Mouse (Mus musculus): ENCODE measurements at regions not wholly inside any gene's neighbourhood (a gene's known extent, or its start where the extent isn't known, plus 50 kb on each side); places are given as distances from the start of the nearest gene placed in this dataset.

DNA sequence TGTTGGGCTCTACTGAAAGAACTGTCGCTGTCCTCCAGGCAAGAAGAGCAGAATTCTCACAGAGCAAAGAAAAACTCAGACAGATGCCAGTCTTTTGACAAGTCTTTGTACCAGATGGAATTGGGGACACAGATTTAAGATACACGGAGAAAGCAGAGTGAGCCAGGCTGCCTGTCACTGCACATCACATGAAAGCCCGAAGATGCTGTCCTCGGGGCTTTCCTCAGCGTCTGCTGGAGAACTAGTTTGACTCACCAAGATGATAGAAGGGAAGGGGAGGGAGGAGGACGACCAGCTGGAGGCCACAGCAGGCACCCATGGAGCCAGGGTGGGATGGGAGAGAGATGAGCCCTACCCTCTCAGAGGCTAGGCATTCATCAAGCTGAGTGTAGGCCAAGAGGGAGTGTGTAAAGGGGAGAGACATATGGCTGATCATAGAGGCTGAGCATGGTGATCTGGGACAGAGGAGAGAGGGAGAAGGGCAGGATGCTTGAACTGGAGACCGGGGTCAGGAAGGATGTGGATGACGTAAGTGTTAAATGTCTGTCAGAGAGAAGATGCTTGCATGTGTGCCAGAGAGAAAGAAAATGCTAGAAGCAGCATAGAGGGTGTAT lies 600.7 kb downstream of the Tbc1d22a start:
- ATAC-seq, result no peak
- no peak overlapping the region for H3K4me2 ChIP-seq
- H3K9ac ChIP-seq, result no peak overlapping the region
- no peaks in the 10 kb centered on the region for H3K4me1 ChIP-seq
- H3K27me3 ChIP-seq, result no peaks in the 10 kb centered on the region
- H3K36me3 ChIP-seq (ENCODE audit: poor library complexity, severe bottlenecking), result no peaks in the 10 kb centered on the region
- no peaks in the 10 kb centered on the region for H3K9me3 ChIP-seq (replicated peaks)
- 81% methylated on average over 8 of the region's 8 CpGs for WGBS
- no peak overlapping the region for H3K27ac ChIP-seq
- H3K4me3 ChIP-seq, result no peak overlapping the region

DNA sequence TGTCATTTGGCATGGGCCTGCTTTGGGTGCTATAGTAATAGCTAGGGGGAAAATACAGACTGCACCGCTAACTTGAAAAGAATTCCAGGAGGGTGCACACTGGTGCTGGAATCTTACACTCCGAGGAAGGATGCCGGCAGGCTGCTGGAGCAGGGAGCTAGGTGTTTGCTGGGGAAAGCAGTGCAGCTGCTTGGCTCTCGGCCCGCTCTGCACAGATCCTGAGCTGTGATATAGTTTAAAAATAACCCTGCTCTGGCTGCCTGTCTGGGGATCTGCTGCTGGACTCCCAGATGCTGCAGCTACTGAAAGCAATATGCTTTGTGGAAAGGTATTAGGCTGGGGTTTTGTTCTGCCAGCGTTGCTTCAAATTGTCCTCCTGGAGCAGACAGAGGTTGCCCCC lies 621.7 kb downstream of the Tbc1d22a start:
- no peak overlapping the region for H3K4me3 ChIP-seq
- H3K36me3 ChIP-seq (ENCODE audit: poor library complexity, severe bottlenecking), result no peaks in the 10 kb centered on the region
- H3K9me3 ChIP-seq (replicated peaks), result no peaks in the 10 kb centered on the region
- H3K27me3 ChIP-seq, result no peaks in the 10 kb centered on the region
- ATAC-seq, result no peak
- H3K4me1 ChIP-seq, result 0 out of 2 replicates have a peak, but pooled peaks cover 6% of the 10 kb centered on the region
- 0 out of 2 replicates have a peak overlapping the region, but pooled peaks have one; percentile 13 for H3K9ac ChIP-seq
- H3K4me2 ChIP-seq, result no peak overlapping the region
- peak overlapping the region; percentile 54; the same call in 1 of the 2 replicates for H3K27ac ChIP-seq
- WGBS, result 38% methylated on average over 6 of the region's 6 CpGs

DNA sequence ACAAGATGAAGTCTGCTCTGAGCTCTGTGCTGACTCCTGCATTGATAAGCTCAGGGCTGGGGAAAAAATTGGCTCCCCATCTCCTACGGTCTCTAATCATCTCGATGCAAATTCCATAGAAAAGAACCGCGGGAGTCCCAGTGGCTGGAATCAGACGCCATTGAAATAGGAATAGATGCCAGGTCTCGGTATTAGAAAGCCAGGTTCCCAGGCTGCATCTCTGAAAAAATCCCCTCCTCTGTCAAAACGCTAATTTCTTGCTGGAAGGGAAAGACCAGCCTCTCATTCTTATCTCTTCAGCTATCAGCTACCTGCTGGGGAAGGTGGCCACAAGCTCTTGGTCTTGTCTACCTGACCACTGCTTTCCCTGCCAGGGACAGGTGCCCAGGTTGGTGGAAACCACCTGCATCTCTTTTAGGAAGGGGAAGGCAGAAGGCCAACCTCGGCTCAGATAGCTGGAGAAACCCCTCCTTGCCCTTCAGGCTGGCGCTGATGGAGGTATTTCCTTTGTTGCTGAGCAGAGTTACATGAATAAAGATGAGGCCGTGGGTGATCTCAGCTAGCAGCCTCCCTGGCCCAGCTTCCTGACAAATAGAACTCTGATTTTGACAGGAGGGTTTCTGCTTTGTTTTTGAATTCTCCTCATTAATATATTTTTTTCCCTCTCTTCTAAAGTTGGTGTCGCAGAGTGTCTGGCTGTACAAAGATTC lies 638.1 kb downstream of the Tbc1d22a start:
- H3K9me3 ChIP-seq (replicated peaks), result 0 out of 2 replicates have a peak, but pooled peaks cover 4% of the 10 kb centered on the region
- H3K4me1 ChIP-seq, result peaks cover 18% of the 10 kb centered on the region
- H3K36me3 ChIP-seq (ENCODE audit: poor library complexity, severe bottlenecking), result no peaks in the 10 kb centered on the region
- WGBS, result 7% methylated on average over 11 of the region's 11 CpGs
- no peak overlapping the region for H3K4me3 ChIP-seq
- H3K9ac ChIP-seq, result no peak overlapping the region
- no peak for ATAC-seq
- peak overlapping the region; percentile 73 for H3K27ac ChIP-seq
- H3K4me2 ChIP-seq, result peak overlapping the region; percentile 26
- H3K27me3 ChIP-seq, result no peaks in the 10 kb centered on the region

DNA sequence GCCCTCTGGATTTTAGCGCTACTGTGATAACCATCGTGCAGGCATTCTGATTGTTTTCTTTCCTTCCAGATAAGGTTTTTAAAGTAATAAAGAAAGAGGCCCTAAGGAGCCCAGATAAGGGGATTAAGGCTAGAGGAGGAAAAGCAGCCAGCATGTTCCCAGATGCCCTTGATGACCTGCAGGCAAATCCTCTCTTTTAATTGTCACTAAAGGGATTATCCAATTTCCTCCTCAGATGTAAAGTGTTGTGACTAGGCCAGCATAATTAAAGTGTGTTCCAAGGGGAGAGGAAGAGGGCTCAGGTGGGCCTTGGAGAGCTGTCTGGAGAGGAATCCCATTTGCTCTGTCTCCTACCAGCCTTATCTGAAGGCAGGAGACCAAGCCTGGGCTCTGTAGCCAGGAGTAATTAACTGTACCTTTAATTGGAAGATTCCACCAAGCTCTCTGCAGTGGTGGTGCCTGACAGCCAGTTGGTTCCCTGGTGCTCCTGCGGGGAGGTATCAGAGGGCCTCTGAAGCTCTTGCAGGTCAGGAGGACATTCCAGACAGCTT lies 644.2 kb downstream of the Tbc1d22a start:
- H3K4me1 ChIP-seq, result no peaks in the 10 kb centered on the region
- no peak for ATAC-seq
- no peak overlapping the region for H3K9ac ChIP-seq
- no peaks in the 10 kb centered on the region for H3K36me3 ChIP-seq (ENCODE audit: poor library complexity, severe bottlenecking)
- H3K27ac ChIP-seq, result no peak overlapping the region; the same call in 1 of the 2 replicates
- 4% methylated on average over 3 of the region's 3 CpGs for WGBS
- no peaks in the 10 kb centered on the region for H3K9me3 ChIP-seq (replicated peaks)
- H3K27me3 ChIP-seq, result no peaks in the 10 kb centered on the region
- no peak overlapping the region for H3K4me3 ChIP-seq
- no peak overlapping the region for H3K4me2 ChIP-seq

DNA sequence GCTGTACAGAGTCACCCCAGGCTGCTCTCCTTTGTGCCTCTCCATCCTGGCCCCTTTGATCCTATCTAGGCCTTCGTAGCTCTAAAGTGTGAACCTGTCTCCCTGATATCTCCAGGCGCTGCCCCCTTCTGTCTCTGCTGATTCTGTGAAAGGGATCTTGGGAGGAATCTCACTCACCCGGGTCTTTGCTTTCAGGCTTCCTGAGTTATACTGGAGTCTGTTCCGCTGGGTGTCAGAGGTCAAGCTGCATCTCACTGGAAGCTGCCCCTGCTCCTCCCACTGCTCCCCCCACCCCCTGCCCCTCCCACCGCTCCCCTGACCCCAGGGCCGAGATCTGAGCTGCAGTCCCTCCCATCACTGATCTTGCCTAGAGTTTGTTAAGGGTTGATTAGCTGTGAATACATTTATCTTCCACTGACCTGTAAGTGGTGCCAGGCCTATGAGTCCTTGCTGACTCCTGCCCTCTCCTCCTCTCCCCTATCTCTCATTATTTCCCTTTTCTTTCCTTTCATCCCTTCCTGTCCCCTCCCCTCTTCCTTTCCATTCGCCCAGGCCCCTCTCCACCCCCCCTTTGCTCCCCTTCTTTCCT lies 661.6 kb downstream of the Tbc1d22a start:
- no peak for ATAC-seq
- H3K27ac ChIP-seq, result no peak overlapping the region
- 0 out of 2 replicates have a peak, but pooled peaks cover 3% of the 10 kb centered on the region for H3K27me3 ChIP-seq
- 8% methylated on average over 7 of the region's 7 CpGs for WGBS
- peak overlapping the region; percentile 24; the same call in 1 of the 2 replicates for H3K4me2 ChIP-seq
- peaks cover 16% of the 10 kb centered on the region for H3K4me1 ChIP-seq
- H3K4me3 ChIP-seq, result no peak overlapping the region
- H3K9ac ChIP-seq, result no peak overlapping the region
- H3K9me3 ChIP-seq (replicated peaks), result no peaks in the 10 kb centered on the region
- no peaks in the 10 kb centered on the region for H3K36me3 ChIP-seq (ENCODE audit: poor library complexity, severe bottlenecking)

GRCm38 (mm10) chr15:86896974-86897373 lies 647.1 kb upstream of the Fam19a5 start:
- Histone ChIP-seq H3K4me2 (no peak overlapping the region), H3K9ac (no peak overlapping the region), H3K4me1 (peaks cover 9% of the 10 kb centered on the region), H3K36me3 (ENCODE audit: poor library complexity, severe bottlenecking) (no peaks in the 10 kb centered on the region), H3K9me3 (replicated peaks) (no peaks in the 10 kb centered on the region), H3K27ac (no peak overlapping the region), H3K4me3 (no peak overlapping the region), H3K27me3 (0 out of 2 replicates have a peak, but pooled peaks cover 2% of the 10 kb centered on the region)
- no peak for ATAC-seq
- 77% methylated on average over 6 of the region's 6 CpGs for WGBS

GRCm38 (mm10) chr15:86899961-86900360 lies 644.1 kb upstream of the Fam19a5 start:
- H3K9me3 ChIP-seq (replicated peaks), result no peaks in the 10 kb centered on the region
- H3K27me3 ChIP-seq, result 0 out of 2 replicates have a peak, but pooled peaks cover 9% of the 10 kb centered on the region
- H3K36me3 ChIP-seq (ENCODE audit: poor library complexity, severe bottlenecking), result no peaks in the 10 kb centered on the region
- H3K4me1 ChIP-seq, result peaks cover 9% of the 10 kb centered on the region
- 32% methylated on average over 1 of the region's 1 CpGs for WGBS
- no peak overlapping the region for H3K4me2 ChIP-seq
- ATAC-seq, result no peak
- no peak overlapping the region for H3K27ac ChIP-seq
- no peak overlapping the region for H3K9ac ChIP-seq
- no peak overlapping the region for H3K4me3 ChIP-seq

DNA sequence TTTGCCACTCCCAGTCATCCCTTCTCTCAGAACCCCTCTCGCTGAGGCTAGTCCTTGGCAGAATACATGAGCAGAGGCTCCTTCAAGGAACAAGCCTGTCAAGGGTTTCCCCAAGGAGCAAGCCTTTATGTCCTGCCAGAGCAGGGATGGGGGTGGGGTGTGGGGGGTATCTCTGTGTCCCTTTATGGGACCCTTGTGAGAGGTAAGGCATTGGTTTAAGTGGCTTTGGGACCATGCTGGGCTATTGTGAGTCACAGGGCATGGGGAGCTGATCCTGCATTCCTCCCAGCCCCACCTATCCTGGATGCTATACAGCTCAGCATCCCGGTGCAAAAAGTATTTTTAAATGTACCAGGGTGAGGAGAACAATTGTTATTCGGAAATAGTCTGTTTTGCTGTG lies 641.1 kb upstream of the Fam19a5 start:
- Histone ChIP-seq H3K36me3 (ENCODE audit: poor library complexity, severe bottlenecking) (no peaks in the 10 kb centered on the region), H3K9ac (no peak overlapping the region), H3K27me3 (0 out of 2 replicates have a peak, but pooled peaks cover 9% of the 10 kb centered on the region), H3K9me3 (replicated peaks) (no peaks in the 10 kb centered on the region), H3K4me1 (peaks cover 6% of the 10 kb centered on the region), H3K4me2 (no peak overlapping the region), H3K4me3 (no peak overlapping the region), H3K27ac (no peak overlapping the region)
- 26% methylated on average over 3 of the region's 3 CpGs for WGBS
- no peak for ATAC-seq

DNA sequence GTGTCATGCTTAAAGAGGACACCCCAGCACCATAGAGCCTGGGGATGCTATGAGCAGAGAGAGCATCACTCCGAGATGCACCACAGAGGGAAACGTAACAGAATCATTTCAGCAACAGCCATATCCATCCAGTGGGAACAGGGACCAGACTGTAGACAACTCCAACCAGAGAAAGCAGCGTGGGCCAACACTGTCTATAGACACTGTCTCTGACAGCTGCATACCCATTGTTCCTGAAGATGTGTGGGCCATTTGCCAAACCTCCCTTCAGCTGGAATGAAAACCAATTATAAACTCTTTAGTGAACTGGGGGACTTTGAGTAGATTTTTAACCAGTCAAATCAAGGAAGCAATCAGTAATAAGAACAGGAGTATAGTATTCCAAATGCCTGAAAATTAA lies 630.8 kb upstream of the Fam19a5 start:
- Histone ChIP-seq H3K9ac (no peak overlapping the region), H3K4me1 (peaks cover 4% of the 10 kb centered on the region; the same call in 1 of the 2 replicates), H3K9me3 (replicated peaks) (no peaks in the 10 kb centered on the region), H3K4me2 (no peak overlapping the region), H3K36me3 (ENCODE audit: poor library complexity, severe bottlenecking) (no peaks in the 10 kb centered on the region), H3K27ac (no peak overlapping the region), H3K4me3 (no peak overlapping the region), H3K27me3 (no peaks in the 10 kb centered on the region)
- 62% methylated on average over 3 of the region's 3 CpGs for WGBS
- peak; percentile 59; the same call in 1 of the 2 replicates for ATAC-seq

GRCm38 (mm10) chr15:86917891-86918290 lies 626.2 kb upstream of the Fam19a5 start:
- no peak for ATAC-seq
- H3K9ac ChIP-seq, result no peak overlapping the region
- no peaks in the 10 kb centered on the region for H3K36me3 ChIP-seq (ENCODE audit: poor library complexity, severe bottlenecking)
- H3K9me3 ChIP-seq (replicated peaks), result no peaks in the 10 kb centered on the region
- H3K4me2 ChIP-seq, result no peak overlapping the region
- 90% methylated on average over 8 of the region's 8 CpGs for WGBS
- H3K4me1 ChIP-seq, result peaks cover 30% of the 10 kb centered on the region
- no peaks in the 10 kb centered on the region for H3K27me3 ChIP-seq
- no peak overlapping the region for H3K4me3 ChIP-seq
- H3K27ac ChIP-seq, result no peak overlapping the region

DNA sequence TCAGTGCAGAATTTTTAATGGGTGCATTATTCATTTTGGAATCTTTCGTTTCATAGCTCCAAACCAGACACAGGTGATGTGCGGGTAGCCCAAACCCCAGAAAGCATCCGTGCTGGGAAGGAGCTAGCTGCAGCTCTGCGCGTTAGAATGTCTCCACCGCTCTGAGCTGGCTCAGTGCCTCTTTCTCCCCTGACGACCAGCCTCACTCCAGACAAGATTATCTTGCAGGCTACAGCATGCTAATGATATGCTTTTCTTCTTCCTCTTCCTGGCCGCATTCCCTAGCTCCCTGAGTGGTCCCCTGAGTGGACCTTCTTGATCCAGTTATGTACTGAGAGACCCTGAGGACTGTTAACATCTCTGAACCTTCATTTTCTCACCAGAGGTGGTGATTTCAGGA lies 624.4 kb upstream of the Fam19a5 start:
- Histone ChIP-seq H3K4me3 (no peak overlapping the region), H3K27ac (no peak overlapping the region), H3K27me3 (no peaks in the 10 kb centered on the region), H3K36me3 (ENCODE audit: poor library complexity, severe bottlenecking) (no peaks in the 10 kb centered on the region), H3K9ac (no peak overlapping the region), H3K4me1 (peaks cover 26% of the 10 kb centered on the region), H3K9me3 (replicated peaks) (no peaks in the 10 kb centered on the region), H3K4me2 (no peak overlapping the region)
- 32% methylated on average over 8 of the region's 8 CpGs for WGBS
- 0 out of 2 replicates have a peak, but pooled peaks have one; percentile 27 for ATAC-seq

- WGBS, result 18% methylated on average over 7 of the region's 7 CpGs
- Histone ChIP-seq H3K9ac (no peak overlapping the region), H3K4me2 (no peak overlapping the region), H3K4me1 (peaks cover 30% of the 10 kb centered on the region), H3K27me3 (no peaks in the 10 kb centered on the region), H3K36me3 (ENCODE audit: poor library complexity, severe bottlenecking) (no peaks in the 10 kb centered on the region), H3K9me3 (replicated peaks) (no peaks in the 10 kb centered on the region), H3K4me3 (no peak overlapping the region), H3K27ac (no peak overlapping the region)
- no peak for ATAC-seq
Measured at GRCm38 (mm10) chr15:86920185-86920584, 623.9 kb upstream of the Fam19a5 start.
